Mouse (Mus musculus): Measurements from ENCODE around the gene Snx8.
"Not testable (repeated sequence)": the region's sequence is repeated elsewhere in the genome, so short reads cannot be mapped to it uniquely, and the experiment has no call there.

Gene Snx8

DNA sequence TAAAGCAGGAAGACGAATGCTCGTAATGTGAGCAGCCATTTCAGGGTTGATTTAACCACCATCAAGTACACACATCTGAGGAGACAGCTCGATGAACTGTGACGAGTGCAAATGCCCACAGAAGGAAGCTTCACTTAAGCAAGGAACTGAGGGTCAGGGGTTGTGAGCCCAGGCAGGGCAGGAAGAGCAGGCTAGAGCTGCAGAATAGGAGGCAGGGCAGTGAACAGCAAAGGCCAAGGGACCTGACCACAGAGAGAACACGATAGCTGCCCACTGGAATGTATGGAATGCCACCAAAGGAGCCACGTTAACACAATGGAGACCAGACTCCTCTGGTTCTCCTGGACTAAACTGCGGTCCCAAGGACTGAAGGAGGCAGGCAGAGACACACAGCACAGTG, 5.5 kb downstream of the Snx8 start:
- peak; percentile 64 for DNase-seq

DNA sequence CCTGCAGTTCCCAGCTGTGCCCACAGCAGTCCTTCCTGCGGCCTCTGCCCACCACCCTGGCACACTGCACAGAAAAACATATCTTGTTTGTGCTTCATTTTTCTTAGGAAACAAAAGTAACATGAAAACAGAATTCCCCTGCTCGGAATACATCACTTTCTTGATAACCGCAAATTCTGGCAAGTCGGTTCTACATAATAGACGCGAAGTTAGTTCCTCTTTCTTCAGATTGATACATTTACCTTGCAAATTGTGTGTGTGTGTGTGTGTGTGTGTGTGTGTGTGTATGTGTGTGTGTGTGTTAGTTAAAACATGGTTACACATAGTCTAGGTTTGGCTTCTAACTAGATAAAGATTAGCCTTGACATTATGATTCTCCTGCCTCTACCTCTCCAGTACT, 6.4 kb downstream of the Snx8 start:
- no peak for DNase-seq

DNA sequence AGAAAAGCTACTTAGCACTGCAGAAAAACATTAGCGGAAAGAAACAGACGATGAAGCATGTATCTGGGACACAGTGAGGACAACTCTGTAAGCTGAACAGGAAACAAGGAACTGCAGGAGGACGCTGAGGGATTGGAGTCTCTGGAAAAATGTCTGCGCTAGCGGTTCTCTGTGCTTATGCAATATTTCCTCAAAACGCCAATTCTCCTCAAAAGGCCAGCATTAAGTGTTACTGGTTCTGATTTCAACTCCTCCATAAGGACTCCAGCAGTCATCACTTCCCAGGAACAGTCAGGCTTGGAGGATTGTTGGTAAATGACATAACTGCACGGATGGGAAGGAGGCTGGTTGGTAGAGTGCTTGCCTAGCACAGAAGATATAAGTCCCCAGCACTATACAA, 7.9 kb downstream of the Snx8 start:
- DNase-seq: no peak

DNA sequence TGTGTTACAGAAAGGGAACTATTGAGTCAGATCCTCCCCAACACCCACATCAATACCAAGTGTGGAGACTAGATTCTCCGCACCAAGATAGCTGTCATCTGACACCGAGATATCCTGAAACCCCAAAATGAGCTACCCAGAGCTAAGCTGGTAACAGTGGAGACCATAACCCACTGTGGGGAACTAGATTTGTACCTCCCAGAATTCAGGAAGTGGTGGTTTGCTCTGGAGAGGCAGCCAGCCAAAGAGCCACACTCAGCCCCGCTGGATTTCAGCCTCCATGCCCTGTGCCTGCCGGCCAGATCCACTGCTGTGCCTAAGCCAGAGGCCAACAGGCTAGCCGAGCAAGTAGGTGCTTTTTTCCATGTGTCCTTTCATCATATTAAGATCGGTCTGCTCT, 9.8 kb downstream of the Snx8 start:
- DNase-seq: no peak

DNA sequence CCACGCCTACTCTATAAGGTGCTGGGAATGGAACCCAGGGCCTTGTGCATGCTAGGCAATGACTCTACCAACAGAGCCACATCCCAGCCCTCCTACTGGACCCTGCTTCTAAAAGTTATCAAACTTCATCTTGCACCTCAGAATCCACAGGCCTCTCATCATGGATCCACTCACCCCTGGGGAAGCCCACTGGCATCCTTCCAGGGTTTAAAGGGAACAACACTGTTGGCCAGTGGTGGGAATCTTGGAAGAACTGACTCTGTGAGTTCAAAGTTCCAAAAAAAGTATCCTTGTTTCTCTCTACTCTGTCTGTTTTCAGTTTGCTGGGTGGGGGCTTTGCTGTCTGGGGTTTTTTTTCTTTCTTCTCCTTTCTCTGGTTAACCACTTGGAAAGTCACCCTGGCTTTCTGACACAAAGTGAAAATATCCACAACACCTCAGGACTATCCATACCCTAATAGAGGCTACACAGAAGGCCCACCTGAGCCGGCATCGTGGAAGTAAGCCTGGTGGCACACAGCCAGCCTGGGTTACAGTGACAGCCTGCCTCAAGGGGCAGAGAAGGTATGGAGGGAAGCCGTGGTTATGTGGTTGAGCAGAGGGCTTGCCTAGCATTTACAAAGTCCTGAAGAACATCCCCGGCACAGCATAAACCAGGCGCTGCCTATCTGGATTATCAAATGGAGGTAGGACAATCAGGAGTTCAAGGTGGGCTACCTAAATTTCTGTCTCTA, 10.8 kb downstream of the Snx8 start:
- peak; percentile 78 for DNase-seq

DNA sequence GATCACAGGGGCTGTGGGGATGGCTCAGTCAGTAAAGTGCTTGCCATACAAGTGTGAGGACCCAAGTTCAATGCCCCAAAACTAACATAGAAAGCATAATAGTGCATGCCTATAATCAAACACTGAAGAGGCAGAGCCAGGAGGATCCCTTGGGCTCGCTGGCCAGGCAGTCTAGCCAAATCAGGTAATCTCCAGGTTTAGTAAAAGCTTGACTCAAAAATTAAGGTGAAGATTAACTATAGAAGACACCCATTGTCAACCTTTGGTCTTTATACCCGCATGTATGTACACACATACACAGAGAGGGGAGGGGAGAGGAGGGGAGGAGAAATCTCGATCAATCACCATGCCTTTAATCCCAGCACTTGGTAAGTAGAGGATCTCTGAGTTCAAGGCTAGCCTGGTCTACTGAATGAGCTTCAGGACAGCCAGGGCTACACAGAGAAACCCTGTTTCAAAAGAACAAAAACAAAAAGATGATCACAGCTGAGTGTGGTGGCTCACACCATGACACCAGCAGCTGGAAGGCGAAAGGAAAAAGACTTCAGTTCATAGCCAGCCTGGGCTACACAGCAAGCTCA, 13.7 kb downstream of the Snx8 start:
- peak; percentile 29 for DNase-seq

DNA sequence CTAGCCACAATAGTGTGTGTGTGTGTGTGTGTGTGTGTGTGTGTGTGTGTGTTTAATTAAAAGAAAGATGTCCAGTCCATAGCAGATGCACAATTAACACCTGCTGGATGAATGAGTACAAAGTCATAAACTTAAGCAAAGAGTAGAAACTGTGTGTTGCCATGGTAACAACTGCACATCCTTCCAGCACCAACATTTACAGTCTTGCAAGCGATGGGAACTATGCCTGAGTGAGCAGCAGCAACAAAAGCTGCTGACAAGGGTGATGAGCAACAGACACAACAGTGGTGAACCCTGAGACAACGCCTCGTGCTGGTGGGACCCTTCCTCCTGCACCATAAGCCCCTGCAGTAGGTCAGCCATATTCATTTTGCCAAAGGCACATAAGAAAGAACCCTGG, 14.8 kb downstream of the Snx8 start:
- DNase-seq: no peak

DNA sequence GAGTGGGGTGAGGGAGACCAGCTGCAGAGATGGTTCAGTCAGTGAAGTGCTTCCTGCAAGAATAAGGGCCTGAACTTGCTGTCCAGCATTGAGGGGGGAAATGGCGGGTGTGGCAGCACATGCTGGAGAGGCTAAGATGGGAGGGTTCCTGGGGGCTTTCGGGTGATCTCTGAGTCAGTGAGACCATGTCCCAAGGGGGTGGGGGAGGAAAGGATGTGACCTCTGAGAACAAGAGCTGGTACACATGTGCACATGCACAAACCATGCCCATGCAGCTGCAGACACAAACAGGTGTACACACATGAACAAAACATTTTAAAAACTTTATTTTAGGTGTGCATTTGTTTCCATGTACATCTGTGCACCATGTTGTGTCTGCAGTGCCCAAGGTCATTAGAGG, 15.4 kb downstream of the Snx8 start:
- DNase-seq: no peak

DNA sequence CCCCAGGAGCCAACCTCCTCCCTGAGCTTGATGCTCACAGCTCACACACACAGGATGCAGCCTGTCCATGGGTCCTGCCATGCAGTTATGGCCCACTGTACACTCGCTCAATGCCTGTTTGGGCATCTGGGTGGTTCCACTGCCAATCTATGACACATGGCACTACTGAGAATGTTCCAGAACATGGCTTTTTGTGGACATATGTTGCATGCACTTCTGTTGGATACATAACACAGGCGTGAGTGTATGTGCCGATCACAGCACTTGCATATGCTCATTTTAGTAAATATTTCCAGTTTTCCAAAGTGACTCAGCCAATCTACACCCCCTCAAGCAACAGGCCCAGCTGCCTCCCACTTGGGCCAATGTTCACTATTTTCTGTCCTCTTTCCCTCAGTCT, 17.4 kb downstream of the Snx8 start:
- no peak for DNase-seq

DNA sequence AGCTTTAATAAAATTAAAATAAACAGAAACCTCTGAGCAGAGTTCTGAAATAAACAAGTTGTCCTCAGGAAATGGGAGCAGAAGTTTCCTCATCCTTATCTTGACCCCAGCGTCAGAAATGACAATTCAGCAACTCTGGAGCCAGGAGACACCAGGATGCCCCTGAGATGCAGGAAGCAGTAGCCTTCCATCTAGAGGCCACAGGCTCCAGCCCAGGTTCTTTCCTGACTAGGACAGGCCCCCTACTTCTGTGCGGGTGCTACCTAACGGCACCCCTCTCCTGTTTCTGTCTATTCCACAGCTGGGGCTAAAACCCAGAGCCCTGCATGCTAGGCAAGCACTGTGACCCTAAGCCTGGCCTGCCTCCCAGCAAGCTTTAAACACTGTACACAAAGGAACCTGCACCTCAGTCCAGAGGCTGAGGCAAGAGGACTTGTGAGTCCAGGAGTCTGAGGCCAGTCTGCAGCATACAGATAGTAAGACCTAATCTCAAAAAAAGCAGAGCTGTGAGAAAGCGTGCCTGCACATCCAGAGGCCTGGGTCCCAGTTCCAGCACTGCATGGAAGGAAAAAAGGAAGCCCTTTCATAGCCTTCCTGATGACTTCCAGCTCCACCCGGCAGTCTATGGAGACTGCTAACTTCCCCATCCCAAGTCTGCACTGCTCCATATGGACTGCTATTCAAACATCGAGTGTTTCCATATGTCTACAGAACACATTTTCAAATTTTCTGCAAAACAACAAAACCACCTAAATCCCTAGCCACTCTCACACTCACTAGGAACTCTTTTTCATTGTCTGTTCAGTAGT, 18.4 kb downstream of the Snx8 start:
- peak; percentile 72 for DNase-seq

DNA sequence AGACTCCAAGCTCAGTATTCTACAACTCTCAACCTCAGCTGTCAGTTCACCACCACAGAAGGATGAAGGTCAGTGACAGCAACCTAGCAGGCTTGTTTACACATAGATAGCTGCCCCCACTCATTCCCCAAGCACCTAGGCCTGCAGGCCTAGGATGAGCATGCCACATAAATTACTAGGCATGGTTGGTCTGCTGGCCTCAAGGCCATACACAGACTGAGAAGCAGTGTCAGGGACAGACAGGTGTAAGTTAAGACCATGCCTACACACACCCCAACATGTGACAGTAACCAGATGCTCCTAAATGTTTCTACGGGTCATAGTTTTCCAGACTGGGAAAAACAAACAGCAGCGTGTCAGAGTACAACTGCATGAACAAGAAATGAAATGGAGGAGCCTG, 19.6 kb downstream of the Snx8 start:
- no peak for DNase-seq

DNA sequence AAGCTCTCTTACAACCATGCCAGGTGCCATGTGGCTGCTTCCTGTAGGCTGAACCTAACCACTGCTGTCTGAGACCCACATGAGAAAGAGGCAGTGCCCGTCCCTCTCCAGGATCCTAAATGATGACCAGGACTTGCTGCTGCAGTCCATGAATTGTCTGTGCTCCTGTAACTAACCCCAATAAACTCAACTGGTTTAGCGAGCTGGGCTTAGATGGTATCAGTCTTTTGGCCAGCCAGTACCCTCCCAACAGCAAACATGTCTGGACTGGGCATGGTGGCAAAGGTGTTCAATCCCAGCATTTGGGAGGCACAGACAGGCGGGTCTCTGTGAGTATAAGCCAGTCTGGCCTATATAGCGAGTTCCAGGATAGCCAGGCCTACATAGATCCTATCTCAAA, 20.1 kb downstream of the Snx8 start:
- no peak for DNase-seq

DNA sequence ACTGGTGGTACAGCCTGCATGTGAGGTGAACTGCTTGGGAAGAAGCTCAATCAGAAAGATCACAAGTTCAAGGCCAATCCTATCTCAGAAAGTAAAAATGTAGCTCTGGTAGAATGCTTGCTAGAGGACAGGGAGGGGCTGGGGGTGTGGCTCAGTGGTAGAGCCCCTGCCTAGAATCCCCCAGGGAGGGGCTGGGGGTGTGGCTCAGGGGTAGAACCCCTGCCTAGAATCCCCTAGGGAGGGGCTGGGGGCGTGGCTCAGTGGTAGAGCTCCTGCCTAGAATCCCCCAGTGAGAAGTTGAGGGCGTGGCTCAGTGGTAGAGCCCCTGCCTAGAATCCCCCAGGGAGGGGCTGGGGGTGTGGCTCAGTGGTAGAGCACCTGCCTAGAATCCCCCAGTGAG, 20.9 kb downstream of the Snx8 start:
- DNase-seq: not testable (repeated sequence)

DNA sequence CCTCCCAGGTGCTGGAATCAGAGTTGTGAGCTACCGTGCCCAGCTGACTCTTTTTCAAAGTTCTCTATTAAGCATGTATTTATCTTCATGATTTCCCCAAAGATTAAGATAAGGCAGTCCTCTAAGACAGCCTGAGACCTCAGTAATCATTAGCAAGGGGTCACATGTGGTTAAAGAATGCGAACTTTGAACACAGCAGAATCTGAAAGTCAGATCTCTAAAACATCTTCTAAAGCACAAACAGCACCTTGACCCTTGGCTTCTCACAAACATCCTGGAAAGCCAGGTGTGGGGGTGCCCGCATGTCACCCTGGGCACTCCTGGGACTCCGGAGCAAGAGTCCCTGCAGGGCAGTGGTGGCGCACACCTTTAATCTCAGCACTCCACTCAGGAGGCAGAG, 24.6 kb downstream of the Snx8 start:
- peak; percentile 74 for DNase-seq

DNA sequence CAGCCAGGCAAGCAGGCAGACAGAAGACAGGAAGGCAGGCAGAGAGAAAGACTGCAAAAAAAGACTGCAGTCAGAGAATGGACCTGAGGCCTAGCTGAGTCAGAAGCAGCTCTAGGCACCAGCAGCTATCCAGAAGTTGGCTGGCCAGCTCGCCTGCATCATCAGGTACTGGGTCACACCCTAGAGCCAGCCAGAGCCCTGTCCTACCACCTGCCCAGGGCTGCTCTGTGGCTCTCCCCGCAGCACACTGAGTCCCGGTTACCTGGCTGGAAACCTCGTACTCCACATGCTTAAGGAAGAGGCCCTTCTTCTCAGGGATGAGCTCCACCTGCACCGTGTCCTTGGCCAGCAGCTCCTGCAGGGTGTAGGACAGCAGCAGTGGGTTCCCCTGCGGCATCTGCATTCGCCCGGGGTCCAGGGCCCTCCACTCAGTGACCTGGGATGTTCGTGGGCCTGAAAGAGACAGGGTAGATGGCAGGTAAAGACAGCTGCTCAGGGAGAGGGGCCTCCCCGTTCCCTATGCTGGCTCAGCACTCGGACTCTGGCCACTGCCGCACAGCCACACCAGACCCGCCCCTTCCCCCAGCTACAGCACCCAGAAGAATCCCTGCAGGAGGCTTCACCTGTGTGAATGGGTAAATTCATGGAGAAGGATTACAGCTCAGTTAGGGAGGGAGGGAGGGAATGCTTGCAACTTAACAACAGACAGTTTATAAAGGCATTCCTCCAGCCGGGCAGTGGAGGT, 29.0 kb downstream of the Snx8 start:
- peak; percentile 73 for DNase-seq

DNA sequence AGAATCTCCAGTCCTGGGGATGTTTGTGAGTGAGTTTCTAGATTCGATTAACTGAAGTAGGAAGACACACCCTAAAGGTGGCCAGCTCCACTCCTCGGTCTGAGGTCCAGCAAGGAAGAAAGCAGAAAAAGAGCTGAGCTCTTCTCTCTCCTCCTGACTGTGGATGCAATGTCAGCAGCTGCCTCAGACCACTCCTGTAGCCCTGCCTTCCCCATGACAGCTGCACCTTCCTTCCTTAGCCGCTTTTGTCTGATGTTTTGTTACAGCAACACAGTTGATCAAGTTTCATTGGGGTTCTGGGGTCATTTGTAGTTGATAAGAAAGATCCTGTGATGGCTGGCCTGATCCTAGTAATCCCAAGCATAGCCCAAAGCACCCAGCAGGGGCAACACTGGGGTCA, 31.6 kb downstream of the Snx8 start:
- DNase-seq: no peak

DNA sequence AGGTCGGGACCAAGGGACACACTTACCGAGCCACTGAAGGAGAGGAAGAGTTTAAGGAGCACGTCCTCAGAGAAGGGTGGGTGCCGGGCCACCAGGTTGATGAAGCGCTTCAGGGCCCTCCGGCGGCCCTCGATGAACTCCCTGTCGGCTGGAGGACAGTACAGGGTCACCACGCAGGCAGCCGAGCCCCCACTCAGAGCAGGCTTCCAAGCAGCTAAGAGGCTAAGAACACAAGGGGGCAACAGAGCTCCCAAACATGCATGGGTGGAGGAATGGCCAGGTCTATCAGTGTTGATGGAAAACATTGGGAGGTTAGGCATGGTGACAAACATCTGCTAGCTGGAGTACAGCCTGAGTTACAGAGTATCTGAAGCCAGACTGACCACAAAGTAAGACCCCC, 33.1 kb downstream of the Snx8 start:
- no peak for DNase-seq

DNA sequence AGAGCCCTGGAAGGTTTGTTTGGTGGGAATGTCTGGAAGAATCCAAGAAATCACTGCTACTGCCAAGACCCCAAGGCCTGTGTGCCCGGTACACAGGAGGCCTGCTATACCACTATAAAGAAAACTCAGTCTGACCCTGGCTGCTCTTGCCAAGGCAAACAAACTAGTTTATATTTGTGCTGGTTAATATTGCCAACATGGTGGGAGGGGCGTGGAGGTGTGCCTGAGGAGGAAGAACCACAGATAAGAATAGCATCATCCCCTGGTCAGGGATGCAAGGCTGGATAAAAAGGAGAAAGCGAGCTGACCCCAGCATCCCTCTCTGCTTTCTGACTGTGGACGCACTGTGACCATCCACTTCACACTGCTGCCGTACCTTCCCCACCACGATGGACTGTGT, 36.7 kb downstream of the Snx8 start:
- DNase-seq: no peak

DNA sequence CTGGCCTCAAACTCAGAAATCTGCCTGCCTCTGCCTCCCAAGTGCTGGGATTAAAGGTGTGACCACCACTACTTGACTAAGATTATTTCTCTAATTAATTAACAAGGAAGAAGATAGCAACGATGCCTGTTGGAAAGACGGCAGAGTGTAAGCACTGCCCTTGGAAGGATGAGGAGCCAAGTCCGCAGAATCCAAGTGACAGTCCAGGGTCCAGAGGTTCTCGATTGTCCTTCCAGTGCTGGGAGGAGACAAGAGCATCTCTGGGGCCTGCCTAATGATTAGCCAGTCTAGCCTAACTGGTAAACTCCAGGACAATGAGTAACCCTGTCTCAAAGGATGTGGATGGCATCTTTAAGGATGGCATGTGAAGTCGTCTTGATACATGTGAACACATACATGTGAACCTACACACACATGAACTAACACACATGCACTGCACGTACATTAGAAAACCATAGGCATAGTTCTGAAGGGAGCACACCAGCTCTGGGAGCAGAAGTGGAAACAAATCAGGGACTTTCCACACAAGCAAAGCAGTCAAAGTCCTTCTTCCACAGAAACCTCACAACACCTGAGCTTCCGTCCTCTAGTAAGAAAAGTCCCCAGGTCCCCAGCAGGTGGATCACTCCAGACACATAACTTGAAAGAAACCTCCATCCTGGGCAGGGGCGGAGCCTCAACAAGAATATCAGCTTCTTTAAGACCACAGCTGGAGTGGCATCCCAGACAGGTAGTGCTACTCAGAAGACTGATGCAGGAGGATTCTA, 38.1 kb downstream of the Snx8 start:
- peak; percentile 46 for DNase-seq

DNA sequence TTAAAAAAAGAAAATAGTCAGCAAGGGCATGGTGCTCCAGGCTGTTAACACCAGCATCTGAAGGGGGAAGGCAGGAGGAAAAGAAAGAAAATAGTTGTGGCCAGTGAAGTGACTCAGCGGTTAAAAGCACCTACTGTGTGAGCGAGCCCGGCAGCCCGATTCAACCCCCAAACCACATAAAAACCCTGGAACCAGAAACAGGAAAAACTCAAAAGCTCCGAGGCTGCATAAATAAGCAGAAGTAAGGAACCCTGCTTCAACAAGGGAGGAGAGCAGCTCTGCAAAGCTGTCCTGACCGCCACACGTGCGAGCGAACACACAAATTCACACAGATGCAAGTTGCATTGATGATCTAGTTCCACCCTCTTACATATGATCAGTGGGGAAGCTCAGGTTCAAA, 39.2 kb downstream of the Snx8 start:
- no peak for DNase-seq

DNA sequence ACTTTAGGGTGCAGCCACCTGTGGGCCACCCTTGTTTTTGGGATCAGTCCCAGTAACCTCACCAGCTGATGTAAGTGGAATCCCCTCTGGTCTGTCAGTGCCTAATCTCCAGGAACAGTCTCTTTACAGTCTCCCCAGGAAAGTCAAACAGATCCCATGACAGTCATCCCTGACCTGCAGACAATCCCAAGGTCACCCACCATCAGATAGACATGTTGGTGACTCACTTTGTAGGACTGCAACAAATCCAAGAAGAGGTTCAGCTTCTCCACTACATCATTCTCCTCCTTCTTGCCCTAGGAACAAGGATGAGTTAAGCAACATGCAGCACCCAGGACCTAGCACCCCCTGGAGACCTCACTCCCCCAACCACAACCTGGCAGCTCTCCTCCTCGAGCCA, 43.0 kb downstream of the Snx8 start:
- no peak for DNase-seq

DNA sequence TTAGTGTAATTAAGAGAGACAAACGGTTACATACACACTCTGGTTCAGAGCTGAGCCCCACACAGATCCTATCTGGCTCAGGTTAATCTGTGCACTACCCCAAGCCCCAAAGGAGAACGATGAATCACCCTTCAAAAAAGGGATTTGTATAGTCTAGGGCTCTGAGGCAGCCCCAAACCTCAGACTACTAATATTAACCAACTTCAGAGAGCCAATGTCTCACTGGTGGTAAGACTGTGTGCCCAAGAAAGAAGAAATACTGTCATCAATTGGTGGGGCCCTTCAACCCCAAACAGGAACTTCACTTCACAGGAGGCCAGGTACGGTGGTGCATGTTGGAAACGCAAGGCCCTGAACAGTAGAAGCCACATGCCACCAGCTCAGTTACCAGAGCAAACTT, 43.8 kb downstream of the Snx8 start:
- no peak for DNase-seq

DNA sequence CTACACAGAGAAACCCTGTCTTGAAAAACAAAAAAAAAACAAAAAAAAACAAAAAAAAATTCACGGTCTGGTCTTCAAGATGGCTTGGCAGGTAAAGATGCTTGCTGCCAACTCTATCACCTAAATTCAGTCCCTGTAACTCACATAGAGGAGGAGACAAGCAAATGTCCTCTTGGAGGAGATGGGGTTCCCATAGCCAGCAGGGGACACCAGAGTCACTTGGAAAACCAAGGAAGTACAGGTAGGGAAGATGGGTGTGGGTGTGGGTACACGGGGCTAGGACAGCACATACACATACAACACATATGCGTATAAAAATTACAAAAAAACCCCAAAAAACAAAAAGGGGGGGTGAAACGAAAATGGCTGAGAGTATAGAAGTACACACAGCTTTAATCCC, 46.2 kb downstream of the Snx8 start:
- DNase-seq: no peak
